Mouse (Mus musculus) kidney, postnatal 10 days (tissue): ENCODE measurements around the gene Rb1.
A peak's percentile ranks its signal among the peaks of the same experiment; 100 is the strongest.

Source experiments
- DNase-seq: peaks from one replicate; pipeline ENCODE4 v3.0.0; 2021; ENCODE audit warnings: mixed read lengths

Gene Rb1

GRCm38 (mm10) chr14:73334926-73335805 lies 9.5 kb upstream of the Rb1 start:
- no peak for DNase-seq

GRCm38 (mm10) chr14:73333880-73334279 lies 8.3 kb upstream of the Rb1 start:
- DNase-seq, result no peak

GRCm38 (mm10) chr14:73331386-73331785 lies 5.8 kb upstream of the Rb1 start:
- DNase-seq, result peak; percentile 49

GRCm38 (mm10) chr14:73329871-73330270 lies 4.2 kb upstream of the Rb1 start:
- no peak for DNase-seq

GRCm38 (mm10) chr14:73326511-73326910 lies 889 bp upstream of the Rb1 start:
- no peak for DNase-seq

- peak; percentile 59 for DNase-seq
These were observed 777 bp downstream of the Rb1 start for GRCm38 (mm10) chr14:73324634-73325455.

GRCm38 (mm10) chr14:73323965-73324364 lies 1.7 kb downstream of the Rb1 start:
- DNase-seq, result no peak

GRCm38 (mm10) chr14:73322142-73322541 lies 3.5 kb downstream of the Rb1 start:
- DNase-seq, result no peak

GRCm38 (mm10) chr14:73316933-73317332 lies 8.7 kb downstream of the Rb1 start:
- no peak for DNase-seq

GRCm38 (mm10) chr14:73313864-73314263 lies 11.8 kb downstream of the Rb1 start:
- no peak for DNase-seq

- DNase-seq, result no peak
These were observed 12.2 kb downstream of the Rb1 start for GRCm38 (mm10) chr14:73313396-73313795.

- DNase-seq, result no peak
These were observed 12.7 kb downstream of the Rb1 start for GRCm38 (mm10) chr14:73312909-73313308.

- DNase-seq, result no peak
These were observed 18.1 kb downstream of the Rb1 start for GRCm38 (mm10) chr14:73307490-73307889.

GRCm38 (mm10) chr14:73303193-73303592 lies 22.4 kb downstream of the Rb1 start:
- DNase-seq, result peak; percentile 66

- no peak for DNase-seq
These were observed 23.8 kb downstream of the Rb1 start for GRCm38 (mm10) chr14:73301856-73302255.

- no peak for DNase-seq
These were observed 30.1 kb downstream of the Rb1 start for GRCm38 (mm10) chr14:73295512-73295911.

- DNase-seq, result no peak
These were observed 32.0 kb downstream of the Rb1 start for GRCm38 (mm10) chr14:73293616-73294015.

GRCm38 (mm10) chr14:73292434-73292833 lies 33.2 kb downstream of the Rb1 start:
- no peak for DNase-seq

- DNase-seq, result no peak
These were observed 35.7 kb downstream of the Rb1 start for GRCm38 (mm10) chr14:73289915-73290314.

GRCm38 (mm10) chr14:73280996-73281395 lies 44.6 kb downstream of the Rb1 start:
- DNase-seq, result peak; percentile 25

- no peak for DNase-seq
These were observed 46.5 kb downstream of the Rb1 start for GRCm38 (mm10) chr14:73279096-73279495.

- no peak for DNase-seq
These were observed 53.8 kb downstream of the Rb1 start for GRCm38 (mm10) chr14:73271807-73272206.

- peak; percentile 26 for DNase-seq
These were observed 59.5 kb downstream of the Rb1 start for GRCm38 (mm10) chr14:73266166-73266565.

GRCm38 (mm10) chr14:73262210-73262609 lies 63.4 kb downstream of the Rb1 start:
- DNase-seq, result no peak
